Mouse (Mus musculus) hindbrain, postnatal 0 days (tissue): ENCODE results near the gene Zfp628. TPM values are rescaled to one million over a fixed set of nuclear protein-coding genes. Genes with fewer than 3 reads are reported as not detected.

Experiments
- ATAC-seq: fragments of 200-750 bp; cut with Nextera tagmentation; 2 replicates; pipeline ENCODE4 v1.8.0; 2017; ENCODE audit warnings: mild to moderate bottlenecking, moderate TSS enrichment, moderate library complexity
- DNase-seq: peaks from one replicate; pipeline ENCODE4 v3.0.0-alpha.2; 2015; ENCODE audit warnings: low spot score
- H3K27ac ChIP-seq: fragments of 300-500 bp; sonication (generic); 2 replicates; pipeline ENCODE4 v1.5.1; 2014; ENCODE audit warnings: mild to moderate bottlenecking
- H3K27me3 ChIP-seq: fragments of 300-500 bp; sonication (generic); 2 replicates; pipeline ENCODE4 v1.6.1; 2014; ENCODE audit warnings: low read length, mixed read lengths; ENCODE audit not compliant: insufficient read depth
- H3K36me3 ChIP-seq: fragments of 300-500 bp; sonication (generic); 2 replicates; pipeline ENCODE4 v1.6.1; 2014; ENCODE audit warnings: low read length, mixed read lengths; ENCODE audit not compliant: insufficient read depth
- H3K4me1 ChIP-seq: fragments of 300-500 bp; sonication (generic); 2 replicates; pipeline ENCODE4 v1.6.1; 2014; ENCODE audit warnings: antibody characterized with exemption, low read length, mixed read lengths; ENCODE audit not compliant: insufficient read depth
- H3K4me2 ChIP-seq: fragments of 300-500 bp; sonication (generic); 2 replicates; pipeline ENCODE4 v1.6.1; 2014; ENCODE audit warnings: low read depth, mild to moderate bottlenecking, low read length, moderate library complexity, mixed read lengths
- H3K4me3 ChIP-seq: fragments of 300-500 bp; sonication (generic); 2 replicates; pipeline ENCODE4 v1.5.1; 2014; ENCODE audit warnings: low read length
- H3K9ac ChIP-seq: fragments of 300-500 bp; sonication (generic); replicated peaks from 2 replicates; pipeline ENCODE4 v1.6.1; 2014; ENCODE audit warnings: mild to moderate bottlenecking, low read length, moderate library complexity, mixed read lengths
- H3K9me3 ChIP-seq: fragments of 300-500 bp; sonication (generic); 2 replicates; pipeline ENCODE4 v1.6.1; 2016; ENCODE audit warnings: low read length, mixed read lengths
- CTCF ChIP-seq: IDR thresholded peaks from 2 replicates; pipeline ENCODE4 v1.5.1; 2016; ENCODE audit warnings: antibody characterized with exemption, control low read depth, low read depth
- WGBS: fragments of 180-500 bp; shearing (Covaris S2); extraction: QIAGEN DNeasy Blood & Tissue Kit; methylation state at CpG from one replicate; pipeline ENCODE4 v1.1.7; 2014; 5-methylcytosine and 5-hydroxymethylcytosine counted together
- polyA plus RNA-seq: library from polyadenylated mRNA; unstranded; fragments of >200 nt; fragmentation: Nextera tagmentation; extraction: Ambion mirVana; gene quantifications from 2 replicates; pipeline ENCODE4 v1.2.1, GENCODE M21; 2015
- total RNA-seq: library from RNA; depleted of rRNA; stranded (reverse); fragments of >200 nt; gene quantifications from 2 replicates; pipeline ENCODE4 v1.2.3, GENCODE M21; 2014

The Zfp628 gene
- total and polyA plus RNA-seq, 2 experiments from 2014 or later = 5.7 to 12.7 TPM

- TF ChIP-seq CTCF = no peak
- no peak for ATAC-seq
Observed at GRCm38 (mm10) chr7:4948386-4948785, 33.4 kb downstream of the Zfp628 start.

GRCm38 (mm10) chr7:4950561-4951342, 35.7 kb downstream of the Zfp628 start:
- DNase-seq (no peak), ATAC-seq (no peak)
- H3K4me1 ChIP-seq = no peaks in the 10 kb centered on the region
- H3K4me2 ChIP-seq = no peak overlapping the region
- H3K9me3 ChIP-seq = no peaks in the 10 kb centered on the region
- no peak overlapping the region for H3K4me3 ChIP-seq
- no peaks in the 10 kb centered on the region for H3K27me3 ChIP-seq
- H3K9ac ChIP-seq = no peak overlapping the region
- no peak overlapping the region for H3K27ac ChIP-seq
- no peak; the same call in 1 of the 2 replicates for TF ChIP-seq CTCF
- no peaks in the 10 kb centered on the region for H3K36me3 ChIP-seq
- 85% methylated on average over 19 of the region's 19 CpGs for whole genome bisulfite sequencing

More at GRCm38 (mm10) chr7:4948386-4948785, 33.4 kb downstream of the Zfp628 start:
- Histone ChIP-seq H3K4me3 (no peak overlapping the region), H3K36me3 (no peaks in the 10 kb centered on the region), H3K9me3 (no peaks in the 10 kb centered on the region), H3K4me1 (no peaks in the 10 kb centered on the region; the same call in 1 of the 2 replicates), H3K4me2 (no peak overlapping the region), H3K27ac (no peak overlapping the region), H3K27me3 (no peaks in the 10 kb centered on the region), H3K9ac (no peak overlapping the region)
- DNase-seq = no peak
- WGBS = 89% methylated on average over 6 of the region's 6 CpGs

GRCm38 (mm10) chr7:4953815-4954445, 38.9 kb downstream of the Zfp628 start:
- DNase-seq (peak; percentile 8), ATAC-seq (no peak; the same call in 1 of the 2 replicates)
- H3K27ac ChIP-seq = no peak overlapping the region
- no peak for TF ChIP-seq CTCF
- 23% methylated on average over 10 of the region's 10 CpGs for WGBS
- no peak overlapping the region for H3K9ac ChIP-seq
- H3K36me3 ChIP-seq = no peaks in the 10 kb centered on the region
- H3K27me3 ChIP-seq = no peaks in the 10 kb centered on the region
- H3K9me3 ChIP-seq = no peaks in the 10 kb centered on the region
- H3K4me3 ChIP-seq = no peak overlapping the region
- H3K4me1 ChIP-seq = no peaks in the 10 kb centered on the region
- H3K4me2 ChIP-seq = no peak overlapping the region

- H3K4me2 ChIP-seq = no peak overlapping the region
- no peaks in the 10 kb centered on the region for H3K4me1 ChIP-seq
- ATAC-seq = no peak
- no peaks in the 10 kb centered on the region for H3K36me3 ChIP-seq
- no peak overlapping the region for H3K27ac ChIP-seq
- no peaks in the 10 kb centered on the region for H3K27me3 ChIP-seq
- no peaks in the 10 kb centered on the region for H3K9me3 ChIP-seq
- TF ChIP-seq CTCF = no peak
- no peak overlapping the region for H3K9ac ChIP-seq
- H3K4me3 ChIP-seq = no peak overlapping the region
- 89% methylated on average over 10 of the region's 10 CpGs for WGBS
- no peak for DNase-seq
Observed at GRCm38 (mm10) chr7:4957361-4957760, 42.3 kb downstream of the Zfp628 start.

- no peaks in the 10 kb centered on the region for H3K9me3 ChIP-seq
- WGBS = 82% methylated on average over 5 of the region's 5 CpGs
- 0 out of 2 replicates have a peak, but pooled peaks have one; percentile 6 for TF ChIP-seq CTCF
- H3K4me3 ChIP-seq = no peak overlapping the region
- no peaks in the 10 kb centered on the region for H3K27me3 ChIP-seq
- ATAC-seq = no peak
- no peak overlapping the region for H3K27ac ChIP-seq
- H3K36me3 ChIP-seq = no peaks in the 10 kb centered on the region
- no peak overlapping the region for H3K4me2 ChIP-seq
- no peak for DNase-seq
- H3K4me1 ChIP-seq = no peaks in the 10 kb centered on the region
- no peak overlapping the region for H3K9ac ChIP-seq
Observed at GRCm38 (mm10) chr7:4963527-4963926, 48.5 kb downstream of the Zfp628 start.

GRCm38 (mm10) chr7:4964272-4964671, 49.3 kb downstream of the Zfp628 start, which contains the start of gene Sbk2:
Sbk2 (minus strand) TSS chr7:4964406.
- ATAC-seq (peak; percentile 89), DNase-seq (peak; percentile 75)
- Histone ChIP-seq H3K36me3 (no peaks in the 10 kb centered on the region), H3K27me3 (no peaks in the 10 kb centered on the region), H3K4me1 (no peaks in the 10 kb centered on the region), H3K9ac (no peak within 1 kb of the TSS), H3K9me3 (no peaks in the 10 kb centered on the region), H3K4me2 (no peak within 1 kb of the TSS), H3K4me3 (no peak within 1 kb of the TSS), H3K27ac (no peak within 1 kb of the TSS)
- peak; percentile 75 for TF ChIP-seq CTCF
- WGBS = 7% methylated on average over 10 of the region's 10 CpGs

GRCm38 (mm10) chr7:4964988-4965387, 50.0 kb downstream of the Zfp628 start:
- WGBS = 87% methylated on average over 5 of the region's 5 CpGs
- H3K27ac ChIP-seq = no peak overlapping the region
- H3K9ac ChIP-seq = no peak overlapping the region
- H3K4me2 ChIP-seq = no peak overlapping the region
- H3K4me1 ChIP-seq = no peaks in the 10 kb centered on the region
- ATAC-seq = no peak
- no peaks in the 10 kb centered on the region for H3K27me3 ChIP-seq
- no peak for TF ChIP-seq CTCF
- no peaks in the 10 kb centered on the region for H3K9me3 ChIP-seq
- DNase-seq = no peak
- no peaks in the 10 kb centered on the region for H3K36me3 ChIP-seq
- H3K4me3 ChIP-seq = no peak overlapping the region
